ENCODE assay signal across 15 mouse cellular contexts in genomic region chrX:101126977-101127376, GRCm38 (mm10). TPM values are rescaled to one million over a fixed set of nuclear protein-coding genes. Genes with fewer than 3 reads are reported as not detected.
DNase-seq lines count a peak whose midpoint lies in the region; ATAC-seq and TF ChIP-seq lines count a peak whose summit lies in the region.
"Had no signal": no experiment of that assay in that cellular context is flagged by ENCODE, and none has a peak within 500 bp of the region (broad histone marks: within the 10 kb centered on the region; RNA-seq: fewer than 3 reads in every experiment).

No protein-coding gene starts in this region.

- TF ChIP-seq CTCF in MEL (IDR thresholded peaks at IDR 0.05 in 2 of 3, conservative IDR thresholded peaks at IDR 0.05 in 1 of 3; ENCODE audit: control insufficient read depth in 1 of 3, insufficient read depth in 1 of 3, low read depth in 2 of 3, low read length in 3 of 3, poor library complexity in 1 of 3, severe bottlenecking in 1 of 3): no peak
- no peak for TF ChIP-seq CTCF in heart, postnatal 0 days (IDR thresholded peaks at IDR 0.05; ENCODE audit: low read depth)

- no peak for TF ChIP-seq POLR2A in MEL (IDR thresholded peaks at IDR 0.05; ENCODE audit: control insufficient read depth in 1 of 2, insufficient read depth in 1 of 2, low read depth in 1 of 2, low read length in 2 of 2, poor library complexity in 1 of 2)

- H3K27me3 ChIP-seq in MEL (ENCODE audit: control insufficient read depth in 1 of 2, insufficient read depth in 2 of 2, low read length in 2 of 2): no peaks in the 10 kb centered on the region
- no peaks in the 10 kb centered on the region for H3K27me3 ChIP-seq in heart, postnatal 0 days (ENCODE audit: control insufficient read depth, insufficient read depth, low read length)
- no peaks in the 10 kb centered on the region for H3K27me3 ChIP-seq in midbrain, embryonic 11.5 days (ENCODE audit: control insufficient read depth, insufficient read depth, low read length)
- H3K27me3 ChIP-seq: embryonic facial prominence, embryonic 13.5 days; forebrain, embryonic 15.5 days had no signal

- peak; percentile 60; the same call in 1 of the 2 replicates for ATAC-seq in heart, postnatal 0 days (ENCODE audit: insufficient read depth, low read depth)
- no peak for ATAC-seq in inflammation-experienced regulatory T-cells, adult 6 months
- no peak for ATAC-seq in midbrain, embryonic 11.5 days (ENCODE audit: low FRiP score)
- ATAC-seq: forebrain, embryonic 15.5 days had no signal

- TF ChIP-seq RAD21 in MEL (IDR thresholded peaks at IDR 0.05; ENCODE audit: low read depth, low read length): no peak

- no peak overlapping the region for H3K9ac ChIP-seq in MEL (ENCODE audit: control insufficient read depth, low read depth, low read length, poor library complexity, severe bottlenecking)
- no peak overlapping the region for H3K9ac ChIP-seq in heart, postnatal 0 days (replicated peaks; ENCODE audit: low read depth, low read length)
- no peak overlapping the region for H3K9ac ChIP-seq in midbrain, embryonic 11.5 days (ENCODE audit: low read length)
- H3K9ac ChIP-seq: embryonic facial prominence, embryonic 13.5 days; forebrain, embryonic 15.5 days; limb, embryonic 12.5 days had no signal

- peaks cover 0 to 12% of the 10 kb centered on the region in 2 experiments; a peak in 2 of 4 replicates for H3K36me3 ChIP-seq in MEL (ENCODE audit: control insufficient read depth in 1 of 2, insufficient read depth in 2 of 2, low read length in 2 of 2)
- no peaks in the 10 kb centered on the region for H3K36me3 ChIP-seq in heart, postnatal 0 days (replicated peaks; ENCODE audit: control insufficient read depth, insufficient read depth, low read length)
- H3K36me3 ChIP-seq in midbrain, embryonic 11.5 days (ENCODE audit: control insufficient read depth, insufficient read depth, low read length): no peaks in the 10 kb centered on the region
- H3K36me3 ChIP-seq: embryonic facial prominence, embryonic 13.5 days; forebrain, embryonic 15.5 days; limb, embryonic 12.5 days had no signal

- no peak overlapping the region for H3K4me2 ChIP-seq in heart, postnatal 0 days (ENCODE audit: low read depth, low read length)
- H3K4me2 ChIP-seq in midbrain, embryonic 11.5 days: no peak overlapping the region
- H3K4me2 ChIP-seq: embryonic facial prominence, embryonic 13.5 days; forebrain, embryonic 15.5 days; limb, embryonic 12.5 days had no signal

- H3K9me3 ChIP-seq in MEL (replicated peaks; ENCODE audit: insufficient read depth, low read length): no peaks in the 10 kb centered on the region
- H3K9me3 ChIP-seq in heart, postnatal 0 days (replicated peaks; ENCODE audit: control insufficient read depth, low read length): no peaks in the 10 kb centered on the region
- H3K9me3 ChIP-seq in midbrain, embryonic 11.5 days (ENCODE audit: control insufficient read depth, low read length): no peaks in the 10 kb centered on the region
- H3K9me3 ChIP-seq: embryonic facial prominence, embryonic 13.5 days; forebrain, embryonic 15.5 days; limb, embryonic 12.5 days had no signal

- H3K79me2 ChIP-seq in MEL (ENCODE audit: control insufficient read depth, insufficient read depth, low read length, poor library complexity): no peaks in the 10 kb centered on the region

- peak; percentile 11 for DNase-seq in kidney, adult 9 months
- DNase-seq in kidney, adult 18-20 months: no peak
- DNase-seq in 3134 (ENCODE audit: extremely low read depth, insufficient read length, low spot score) (peak; percentile 18), MEL (ENCODE audit: low read depth, low spot score) (peak; percentile 81)
- DNase-seq in heart, postnatal 0 days (ENCODE audit: low spot score): peak; percentile 56
- DNase-seq in B cell, adult 2 months: no peak
- DNase-seq in midbrain, embryonic 11.5 days (ENCODE audit: low spot score, missing footprints): no peak
- DNase-seq: cerebellum, adult 9-11 months; right cerebral cortex, postnatal 4 days had no signal

- WGBS in heart, postnatal 0 days: 33% methylated on average over 2 of the region's 2 CpGs
- 78% methylated on average over 2 of the region's 2 CpGs for WGBS in midbrain, embryonic 11.5 days

- peak; percentile 77 to 83 for TF ChIP-seq EP300 in MEL (IDR thresholded peaks at IDR 0.05; ENCODE audit: low read depth in 1 of 2, low read length in 2 of 2)
- TF ChIP-seq EP300 in heart, postnatal 0 days (IDR thresholded peaks at IDR 0.05; ENCODE audit: low read depth): no peak

- no peak overlapping the region for H3K27ac ChIP-seq in MEL (ENCODE audit: control insufficient read depth, low read depth, low read length)
- H3K27ac ChIP-seq in heart, postnatal 0 days (ENCODE audit: low read depth): peak overlapping the region; percentile 63; the same call in 1 of the 2 replicates
- H3K27ac ChIP-seq in midbrain, embryonic 11.5 days (ENCODE audit: low read depth, low read length): no peak overlapping the region
- H3K27ac ChIP-seq: forebrain, embryonic 15.5 days; limb, embryonic 12.5 days; macrophage had no signal

- no peak overlapping the region for H3K4me3 ChIP-seq in MEL (ENCODE audit: control insufficient read depth in 1 of 2, insufficient read depth in 1 of 2, low read depth in 2 of 2, low read length in 2 of 2)
- H3K4me3 ChIP-seq in heart, postnatal 0 days (ENCODE audit: low read depth, low read length): no peak overlapping the region
- no peak overlapping the region for H3K4me3 ChIP-seq in midbrain, embryonic 11.5 days (ENCODE audit: low read depth, low read length)
- H3K4me3 ChIP-seq: embryonic facial prominence, embryonic 13.5 days; forebrain, embryonic 15.5 days; limb, embryonic 12.5 days had no signal

- peaks cover 5 to 10% of the 10 kb centered on the region in 2 experiments for H3K4me1 ChIP-seq in MEL (ENCODE audit: control insufficient read depth in 1 of 2, insufficient read depth in 2 of 2, low read length in 2 of 2)
- H3K4me1 ChIP-seq in heart, postnatal 0 days (ENCODE audit: control insufficient read depth, insufficient read depth): no peaks in the 10 kb centered on the region
- H3K4me1 ChIP-seq in midbrain, embryonic 11.5 days (ENCODE audit: control insufficient read depth, insufficient read depth, low read length): no peaks in the 10 kb centered on the region
- H3K4me1 ChIP-seq: embryonic facial prominence, embryonic 13.5 days; forebrain, embryonic 15.5 days; limb, embryonic 12.5 days had no signal

TF ChIP-seq in MEL, 35 proteins besides CTCF, POLR2A, EP300 and RAD21 (continues in another document):
- peak; percentile 76; the same call in 1 of the 2 replicates for TF ChIP-seq TCF12 (IDR thresholded peaks at IDR 0.05; ENCODE audit: low read depth, low read length)
- TF ChIP-seq UBTF (IDR thresholded peaks at IDR 0.05; ENCODE audit: borderline replicate concordance, insufficient read depth, low read depth, low read length): no peak
- TF ChIP-seq MAX (IDR thresholded peaks at IDR 0.05; ENCODE audit: low read length): 0 out of 2 replicates have a peak, but pooled peaks have one; percentile 22
- TF ChIP-seq JUND (IDR thresholded peaks at IDR 0.05; ENCODE audit: low read depth, low read length): no peak
- no peak for TF ChIP-seq NELFE (IDR thresholded peaks at IDR 0.05; ENCODE audit: low read depth, low read length)
- no peak for TF ChIP-seq NRF1 (IDR thresholded peaks at IDR 0.05; ENCODE audit: insufficient read depth, low read depth, low read length, poor library complexity, severe bottlenecking)
- TF ChIP-seq POLR2AphosphoS5 (IDR thresholded peaks at IDR 0.05; ENCODE audit: borderline replicate concordance, low read depth, low read length): no peak
- no peak for TF ChIP-seq USF2 (IDR thresholded peaks at IDR 0.05; ENCODE audit: borderline replicate concordance in 1 of 2, insufficient read depth in 1 of 2, low read depth in 1 of 2, low read length in 2 of 2)
- no peak for TF ChIP-seq USF1 (IDR thresholded peaks at IDR 0.05; ENCODE audit: low read depth, low read length)
- TF ChIP-seq E2F4 (IDR thresholded peaks at IDR 0.05; ENCODE audit: borderline replicate concordance, low read depth, low read length): no peak
- TF ChIP-seq TBP (IDR thresholded peaks at IDR 0.05; ENCODE audit: low read depth, low read length): no peak
- no peak for TF ChIP-seq MYB (IDR thresholded peaks at IDR 0.05; ENCODE audit: low read depth, low read length)
- 0 out of 2 replicates have a peak, but pooled peaks have one; percentile 32 for TF ChIP-seq MAFK (IDR thresholded peaks at IDR 0.05; ENCODE audit: borderline replicate concordance, low read depth, low read length)
- peak; percentile 41; the same call in 1 of the 2 replicates for TF ChIP-seq SIN3A (IDR thresholded peaks at IDR 0.05; ENCODE audit: low read length)
- peak; percentile 86 for TF ChIP-seq GATA1 (IDR thresholded peaks at IDR 0.05; ENCODE audit: low read depth, low read length)
- TF ChIP-seq MAZ (IDR thresholded peaks at IDR 0.05; ENCODE audit: low read depth, low read length): no peak
- TF ChIP-seq POLR2AphosphoS2 (IDR thresholded peaks at IDR 0.05; ENCODE audit: low read length): no peak
- TF ChIP-seq RCOR1 (IDR thresholded peaks at IDR 0.05; ENCODE audit: low read depth, low read length): no peak; the same call in 1 of the 2 replicates
- no peak for TF ChIP-seq ZKSCAN1 (IDR thresholded peaks at IDR 0.05; ENCODE audit: low read depth, low read length)
- TF ChIP-seq BHLHE40 (IDR thresholded peaks at IDR 0.05; ENCODE audit: borderline replicate concordance, low read depth, low read length): 0 out of 2 replicates have a peak, but pooled peaks have one; percentile 31
- no peak for TF ChIP-seq ELF1 (IDR thresholded peaks at IDR 0.05; ENCODE audit: low read depth, low read length)
- peak; percentile 88 for TF ChIP-seq ETS1 (IDR thresholded peaks at IDR 0.05; ENCODE audit: low read depth, low read length)
- 0 out of 2 replicates have a peak, but pooled peaks have one; percentile 19 for TF ChIP-seq MXI1 (IDR thresholded peaks at IDR 0.05; ENCODE audit: low read depth, low read length)
- no peak for TF ChIP-seq MEF2A (IDR thresholded peaks at IDR 0.05; ENCODE audit: extremely low read depth, insufficient replicate concordance, low read depth, low read length, poor library complexity, severe bottlenecking)
- no peak for TF ChIP-seq CHD1 (IDR thresholded peaks at IDR 0.05; ENCODE audit: low read depth, low read length)

RNA-seq across cellular contexts. Expression of gene Slc7a3, which starts 41.2 kb away (rescaled TPM):
- total RNA-seq in MEL (2012; rRNA removed): 3.0 and 9.0 TPM in 2 replicates
- polyA plus RNA-seq in MEL (2012; ENCODE audit: insufficient read depth in 1 of 2, insufficient read length in 2 of 2, low read depth in 1 of 2, low replicate concordance in 2 of 2, missing spikeins in 1 of 2): 10 to 100 TPM in 1 of 2 experiments, not detected in 1; 12.8 TPM
- total RNA-seq in heart, postnatal 0 days (2014; rRNA removed; ENCODE audit: low replicate concordance): 2.2 TPM in 1 of 2 replicates, not detected in the other
- 0.14 and 0.22 TPM in 2 replicates for polyA plus RNA-seq in heart, postnatal 0 days (2015; fragmentation: Nextera tagmentation; extraction: Ambion mirVana)
- 1 to 10 TPM in 1 of 3 experiments, under 1 TPM in 1, not detected in 1; 0.63 to 1.2 TPM for polyA plus RNA-seq in inflammation-experienced regulatory T-cells, adult 6 months (2017; shearing (Covaris generic))
- 0.77 and 0.91 TPM in 2 replicates for polyA plus RNA-seq in midbrain, embryonic 11.5 days (2014; fragmentation: Nextera tagmentation; extraction: Ambion mirVana)
- total RNA-seq: monocyte, adult 5-6 weeks had no signal
- polyA plus RNA-seq: macrophage had no signal

Comparison
In these comparisons a context has a peak if more than half of its experiments do, and no peak if none do; other contexts are left out.
1. DNase-seq: peak in kidney, adult 9 months (single experiment), 3134 (single experiment), MEL (single experiment) and heart, postnatal 0 days (single experiment); none in kidney, adult 18-20 months (single experiment), B cell, adult 2 months (0 of 2) and midbrain, embryonic 11.5 days (single experiment).